Mouse (Mus musculus) spleen, adult 2 months (tissue): ENCODE data around the gene Tlcd2.

Source experiments
- CTCF ChIP-seq: fragments of 200-500 bp; IDR thresholded peaks from 2 replicates; pipeline ENCODE4 v1.5.1; 2011; ENCODE audit warnings: mild to moderate bottlenecking, inconsistent platforms; ENCODE audit not compliant: insufficient read depth, insufficient read length, insufficient replicate concordance; ENCODE audit errors: extremely low read depth
- POLR2A ChIP-seq: fragments of 200-500 bp; IDR thresholded peaks from 2 replicates; pipeline ENCODE4 v1.6.1; 2011; ENCODE audit warnings: low read depth, low read length, inconsistent platforms

DNA sequence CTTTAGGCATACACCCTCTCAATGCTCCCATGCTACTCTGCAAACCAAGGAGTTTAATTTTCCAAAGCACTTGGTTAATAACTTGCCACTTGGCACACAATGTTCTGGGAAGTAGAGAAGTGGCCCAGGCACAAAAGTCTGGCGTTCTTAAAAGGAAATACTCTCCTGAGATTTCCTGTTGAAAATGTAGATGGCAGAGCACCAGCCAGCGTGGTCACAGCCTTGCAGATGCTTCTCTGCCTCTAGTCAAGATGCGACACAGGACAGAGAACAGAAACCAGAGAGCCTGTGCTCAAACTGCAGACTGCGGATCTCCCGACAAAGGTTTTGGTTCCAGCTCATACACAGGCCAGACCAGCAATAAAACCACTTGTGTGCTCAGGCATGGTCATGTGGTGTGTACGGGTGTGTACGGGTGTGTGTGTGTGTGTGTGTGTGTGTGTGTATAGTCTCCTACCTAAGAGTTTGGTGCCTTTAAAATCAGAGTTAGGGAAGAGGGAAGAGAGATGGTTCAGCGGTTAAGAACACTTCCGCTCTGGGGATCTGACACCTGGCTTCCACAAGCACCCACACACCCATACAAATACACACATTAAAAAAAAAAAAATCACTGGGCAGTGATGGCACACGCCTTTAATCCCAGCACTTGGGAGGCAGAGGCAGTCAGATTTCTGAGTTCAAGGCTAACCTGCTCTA lies 6.3 kb upstream of the Tlcd2 start:
- no peak for TF ChIP-seq CTCF
- no peak for TF ChIP-seq POLR2A
